Mouse (Mus musculus) urinary bladder, postnatal 36 days (tissue): ENCODE data around the gene 1700001P01Rik.

ENCODE experiments used
- DNase-seq, 2 experiments: peaks; one replicate each; pipeline ENCODE4 v3.0.0; 2022; ENCODE audit warnings: low spot score in 2 of 2, mixed read lengths in 1 of 2

The 1700001P01Rik gene

DNA sequence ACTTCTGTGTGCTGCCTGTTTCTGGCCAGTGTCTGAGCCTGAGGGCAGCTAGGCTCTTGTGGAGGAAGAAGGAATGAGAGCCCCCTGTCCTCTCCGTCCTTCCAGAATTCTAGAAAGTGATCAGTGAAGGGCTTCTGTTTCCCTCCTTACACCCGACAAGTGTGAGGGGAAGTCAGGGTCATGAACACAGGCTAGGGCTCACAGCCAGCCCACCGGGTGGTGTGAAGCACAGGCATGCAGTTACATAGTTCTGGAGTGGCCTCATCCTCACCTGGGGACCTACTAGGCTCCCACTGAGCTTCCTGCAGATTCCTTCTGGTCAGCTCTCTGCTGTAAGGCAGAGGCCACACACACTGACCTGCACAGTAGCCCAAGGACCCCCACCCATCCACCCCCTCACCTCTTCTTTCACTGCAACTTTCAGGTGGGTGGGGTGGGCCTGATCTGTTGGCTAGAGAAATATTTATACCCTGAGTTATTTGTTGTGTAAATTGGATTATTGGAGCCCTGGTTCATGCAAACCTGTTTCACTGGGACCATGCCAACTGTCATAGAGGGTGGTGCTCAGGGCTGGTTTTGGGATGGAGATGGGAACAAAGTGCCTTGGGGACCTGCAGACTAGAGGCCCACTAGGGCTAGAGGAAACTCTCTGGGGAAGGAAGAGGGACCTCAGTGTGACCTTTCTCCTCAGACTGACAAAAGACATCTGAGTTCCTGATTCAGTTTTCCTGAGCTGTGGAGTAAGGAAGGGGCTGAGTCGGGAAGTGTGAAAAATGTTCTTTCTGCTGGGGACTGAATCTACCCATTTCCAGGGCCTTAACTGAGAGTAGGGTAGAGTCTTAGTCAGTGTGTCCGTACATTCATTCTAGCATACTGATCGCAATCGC, 33.8 kb upstream of the 1700001P01Rik start:
- DNase-seq: no peak

DNA sequence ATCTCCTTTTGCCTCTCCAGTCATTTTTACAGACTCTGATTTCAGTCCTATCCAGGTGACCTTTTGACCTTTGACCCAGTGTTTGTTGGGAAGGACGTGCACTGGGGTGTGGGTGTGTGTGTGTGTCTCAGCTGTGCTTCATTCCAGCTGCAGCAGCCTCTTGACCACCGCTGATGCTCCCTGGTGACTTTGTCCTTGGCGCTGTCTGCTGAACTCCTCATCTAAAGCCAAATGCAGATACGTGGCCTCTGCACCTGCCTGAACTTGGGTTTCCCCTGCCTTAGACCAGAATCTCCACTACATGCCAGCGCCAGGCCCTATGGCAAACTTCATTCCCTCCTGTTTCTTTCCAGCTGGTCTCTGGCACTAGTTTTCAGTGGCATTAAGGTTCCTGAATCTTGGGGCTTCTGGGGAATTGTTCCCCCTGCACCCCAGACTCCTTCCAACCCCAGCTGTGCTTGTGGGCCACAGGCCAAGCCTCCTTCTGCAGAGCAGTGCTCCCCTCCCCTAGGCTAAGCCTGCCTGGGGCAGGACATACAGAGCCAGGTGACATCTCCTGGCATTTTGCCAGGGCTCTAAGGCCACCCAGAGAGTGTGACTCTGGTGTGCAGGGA, 33.0 kb upstream of the 1700001P01Rik start:
- DNase-seq: no peak

DNA sequence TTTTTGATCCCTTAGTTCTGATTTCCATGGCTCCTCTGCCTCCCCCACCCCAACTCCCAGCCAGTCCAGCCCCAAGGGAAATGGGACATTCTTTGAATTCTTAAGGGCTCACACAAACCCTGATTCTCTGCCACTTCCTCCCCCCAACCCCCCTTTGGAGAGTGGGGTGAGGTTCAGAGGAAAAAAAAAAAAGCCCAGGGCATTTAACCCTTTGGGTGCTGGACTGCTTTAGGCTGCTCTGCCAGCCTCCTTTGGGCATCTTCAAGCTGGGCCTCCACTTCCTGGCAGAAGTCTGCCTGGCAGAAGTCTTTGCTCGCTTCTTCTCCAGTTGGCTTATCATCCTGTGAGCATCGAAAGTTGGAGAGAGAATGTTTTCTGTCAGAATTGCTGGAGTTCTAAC, 32.4 kb upstream of the 1700001P01Rik start:
- no peak for DNase-seq

DNA sequence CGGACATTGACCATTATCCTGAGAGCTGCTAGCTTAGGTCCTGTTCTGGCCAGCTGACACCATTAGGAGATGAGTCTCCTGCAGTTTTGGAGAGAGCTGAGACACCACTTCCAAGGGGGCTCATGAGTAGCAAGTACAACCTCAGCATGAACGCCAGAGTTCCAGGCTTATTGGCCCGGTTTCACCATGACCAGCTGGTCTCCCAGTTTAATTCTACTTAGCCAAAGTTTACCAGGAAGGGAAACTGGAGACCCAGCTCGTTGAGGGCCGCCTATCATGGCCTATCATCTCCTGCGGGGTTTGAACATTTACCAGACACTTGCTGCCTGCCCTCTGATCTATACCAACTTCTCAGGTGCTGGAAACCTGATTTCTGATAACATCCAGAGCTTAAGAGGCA, 31.9 kb upstream of the 1700001P01Rik start:
- no peak for DNase-seq

DNA sequence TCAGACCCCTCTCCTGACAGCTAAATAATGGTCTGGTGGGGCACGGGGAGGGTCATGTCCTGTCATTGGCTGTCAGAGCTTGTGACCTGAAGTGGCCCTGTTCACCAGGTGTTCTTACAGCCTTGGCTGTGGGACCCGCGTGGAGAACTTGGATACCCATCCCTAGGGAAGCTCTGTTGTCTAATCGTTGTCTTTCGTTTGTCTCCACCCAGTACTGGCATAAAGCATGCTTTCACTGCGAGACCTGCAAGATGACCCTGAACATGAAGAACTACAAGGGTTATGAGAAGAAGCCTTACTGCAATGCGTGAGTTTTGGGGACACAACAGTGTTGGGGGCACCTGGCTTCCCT, 30.9 kb upstream of the 1700001P01Rik start:
- no peak for DNase-seq

DNA sequence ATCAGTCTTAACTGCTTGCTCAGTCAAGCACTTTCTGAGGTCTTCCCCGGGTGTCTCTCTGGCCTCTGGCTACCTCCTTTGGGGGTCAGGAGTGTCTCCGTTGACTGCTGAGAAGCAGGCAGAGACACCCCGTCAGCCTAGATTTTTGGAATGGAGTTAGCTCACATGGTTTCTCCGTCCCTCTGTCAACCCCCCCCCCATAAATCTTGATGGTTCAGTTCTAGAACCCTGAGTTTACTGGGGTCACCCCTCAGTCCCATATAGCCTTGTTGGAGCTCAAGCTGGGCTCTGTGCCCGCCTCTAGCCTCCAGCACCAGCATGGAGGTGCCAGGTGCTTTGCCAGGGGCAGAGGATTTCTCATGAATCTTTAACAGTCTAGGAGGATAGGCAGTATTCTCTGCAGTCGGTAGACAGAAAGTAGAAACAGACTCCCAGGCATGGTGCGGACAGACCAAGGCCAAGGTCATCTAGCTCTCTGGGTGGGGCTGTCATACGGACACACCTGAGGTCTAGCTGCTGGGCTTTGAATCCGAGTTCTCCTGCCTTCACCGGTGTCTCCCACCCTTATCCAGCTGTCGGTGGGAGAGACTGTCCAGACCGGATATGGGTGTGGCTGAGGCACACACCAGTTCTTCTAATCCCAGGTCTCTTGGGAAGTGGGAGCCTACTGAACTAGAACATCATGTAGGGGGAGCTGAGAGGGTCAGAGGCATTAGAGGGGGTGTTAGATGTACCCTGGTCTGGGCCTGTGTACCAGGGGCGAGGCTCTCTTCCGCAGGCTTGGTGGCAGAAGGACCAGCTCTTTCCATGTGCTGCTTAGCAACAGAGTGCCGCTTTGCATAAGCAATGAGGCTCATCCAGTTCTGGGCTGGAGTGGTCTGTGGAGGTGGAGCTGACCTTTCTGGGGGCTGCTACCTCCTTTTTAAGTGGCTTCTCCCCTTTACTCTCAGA, 30.2 kb upstream of the 1700001P01Rik start:
- DNase-seq: no peak

DNA sequence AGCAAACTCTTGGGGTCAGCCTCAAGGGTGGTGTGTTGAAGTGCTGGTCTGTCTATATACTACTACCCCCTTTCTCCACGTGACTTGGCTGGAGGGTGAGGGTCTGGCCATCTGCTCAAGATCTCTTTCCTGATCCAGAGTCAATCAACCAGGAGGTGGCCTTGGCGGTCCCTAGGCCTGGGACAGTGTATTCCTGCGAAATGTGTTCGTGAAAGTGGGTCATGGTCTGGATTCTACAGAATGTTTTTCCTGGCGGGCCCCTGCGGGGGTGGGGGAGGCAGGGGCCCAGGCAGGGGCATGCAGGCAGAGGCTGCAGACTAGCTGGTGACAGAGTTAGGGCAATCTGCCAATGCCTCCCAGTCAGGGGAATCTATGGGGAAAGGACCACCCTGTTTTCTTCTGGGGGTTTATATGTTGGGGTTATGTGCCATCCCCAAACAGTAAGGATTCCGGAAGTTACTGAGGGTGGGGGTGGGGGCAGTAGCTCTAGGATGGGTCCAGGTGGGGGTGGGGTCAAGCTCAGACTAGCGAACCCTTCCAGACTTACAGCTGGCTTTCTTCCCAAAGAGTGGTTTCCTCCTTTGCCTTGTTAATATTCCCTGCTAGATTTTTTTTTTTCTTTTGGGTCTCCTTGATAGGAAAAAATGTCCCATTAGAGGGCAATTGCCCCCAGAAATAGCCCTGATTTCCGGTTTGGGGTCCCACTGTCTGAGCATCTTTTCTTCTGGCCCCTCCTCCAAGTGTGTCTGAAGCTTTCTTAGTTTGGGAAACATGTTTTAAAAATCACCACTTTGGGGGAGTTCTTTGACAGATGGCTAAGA, 29.3 kb upstream of the 1700001P01Rik start:
- DNase-seq: no peak

DNA sequence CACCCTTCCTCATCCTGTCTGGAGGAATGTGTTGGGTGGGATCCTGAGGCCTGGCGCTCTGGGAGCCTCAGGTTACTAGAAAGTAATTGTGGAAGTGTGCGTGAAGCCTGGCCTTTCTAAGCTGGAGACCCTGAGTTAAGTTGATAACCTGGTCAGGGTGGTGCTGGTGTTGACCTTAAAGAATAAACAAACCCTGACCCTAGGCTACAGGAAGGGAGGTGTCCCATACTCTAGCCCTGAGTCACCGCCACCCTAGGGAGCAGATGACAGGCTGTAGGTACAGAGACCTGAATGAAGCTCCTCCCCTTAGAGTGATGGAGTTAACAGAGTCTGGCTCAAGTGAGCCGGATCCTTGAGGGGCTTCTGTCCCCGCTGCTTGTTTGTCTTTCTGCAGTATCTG, 28.1 kb upstream of the 1700001P01Rik start:
- no peak for DNase-seq

DNA sequence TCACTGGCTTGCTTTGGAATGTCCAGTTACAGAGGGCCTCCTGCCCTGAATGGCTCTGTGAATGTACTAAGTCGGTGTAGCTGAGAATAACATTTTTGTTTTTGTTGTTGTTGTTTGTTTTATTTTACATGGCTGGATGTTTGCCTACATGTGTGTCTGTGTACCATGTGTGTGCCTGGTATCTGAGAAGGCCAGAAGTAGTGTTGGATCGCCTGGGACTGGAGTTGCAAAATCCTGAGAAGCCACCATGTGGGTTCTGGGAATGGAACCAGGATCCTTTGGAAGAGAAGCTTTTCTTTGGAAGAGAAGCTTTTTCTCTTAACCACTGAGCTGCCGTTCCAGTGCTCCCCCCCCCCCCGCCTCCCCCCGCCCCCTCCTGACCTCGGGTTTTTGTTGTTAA, 26.8 kb upstream of the 1700001P01Rik start:
- no peak for DNase-seq

DNA sequence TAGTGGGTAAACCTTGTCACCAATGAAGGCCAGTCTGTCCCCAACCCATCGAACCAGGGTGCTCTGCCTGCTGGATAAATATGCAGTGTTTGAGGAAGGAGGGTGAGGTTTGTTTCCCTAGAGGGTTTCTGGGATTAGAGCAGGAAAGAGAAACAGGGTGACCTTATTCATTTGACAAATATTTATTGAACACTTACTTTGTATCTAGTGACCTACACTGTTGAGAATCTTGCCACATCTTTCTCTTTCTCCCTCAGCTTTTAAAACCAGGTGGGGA, 26.4 kb upstream of the 1700001P01Rik start:
- DNase-seq: no peak

DNA sequence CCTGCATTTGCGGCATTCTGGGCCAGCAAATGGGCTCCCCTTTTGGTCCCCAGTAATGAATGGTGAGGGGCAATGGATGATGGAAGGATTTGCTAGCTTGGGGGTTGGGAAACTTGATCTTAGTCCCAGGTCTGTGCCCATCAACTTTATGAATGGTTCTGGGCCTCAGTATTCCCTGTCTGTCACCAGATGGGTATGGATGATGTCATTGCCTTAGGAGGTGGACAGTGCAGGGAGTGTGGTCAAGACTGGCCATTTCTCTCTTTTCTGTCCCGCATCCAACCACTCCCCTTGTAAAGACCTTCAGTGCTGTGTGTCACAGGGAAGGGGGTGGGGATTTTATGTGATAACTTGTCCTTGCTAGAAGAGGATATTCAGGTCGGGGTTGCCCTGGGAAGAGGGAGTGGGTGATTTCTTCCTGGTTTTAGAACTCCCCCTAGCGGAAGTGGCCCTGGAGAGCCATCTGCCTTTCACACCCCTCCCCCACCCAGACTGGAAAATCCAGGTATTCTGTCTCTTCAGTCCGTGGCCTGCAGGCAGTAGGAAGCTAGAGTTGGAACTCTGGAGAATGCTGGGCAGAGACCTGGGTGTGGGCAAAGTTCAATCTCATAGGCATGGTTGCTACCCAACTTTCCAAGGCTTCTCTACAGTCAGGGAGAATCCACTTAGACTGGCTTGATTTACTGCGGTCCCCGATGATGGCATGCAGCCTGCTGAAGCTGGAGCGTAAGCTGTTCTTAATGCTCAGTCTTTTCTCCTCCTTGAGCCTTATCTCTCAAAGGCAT, 25.9 kb upstream of the 1700001P01Rik start:
- DNase-seq: peak in 1 of 2 experiments; percentile 44

DNA sequence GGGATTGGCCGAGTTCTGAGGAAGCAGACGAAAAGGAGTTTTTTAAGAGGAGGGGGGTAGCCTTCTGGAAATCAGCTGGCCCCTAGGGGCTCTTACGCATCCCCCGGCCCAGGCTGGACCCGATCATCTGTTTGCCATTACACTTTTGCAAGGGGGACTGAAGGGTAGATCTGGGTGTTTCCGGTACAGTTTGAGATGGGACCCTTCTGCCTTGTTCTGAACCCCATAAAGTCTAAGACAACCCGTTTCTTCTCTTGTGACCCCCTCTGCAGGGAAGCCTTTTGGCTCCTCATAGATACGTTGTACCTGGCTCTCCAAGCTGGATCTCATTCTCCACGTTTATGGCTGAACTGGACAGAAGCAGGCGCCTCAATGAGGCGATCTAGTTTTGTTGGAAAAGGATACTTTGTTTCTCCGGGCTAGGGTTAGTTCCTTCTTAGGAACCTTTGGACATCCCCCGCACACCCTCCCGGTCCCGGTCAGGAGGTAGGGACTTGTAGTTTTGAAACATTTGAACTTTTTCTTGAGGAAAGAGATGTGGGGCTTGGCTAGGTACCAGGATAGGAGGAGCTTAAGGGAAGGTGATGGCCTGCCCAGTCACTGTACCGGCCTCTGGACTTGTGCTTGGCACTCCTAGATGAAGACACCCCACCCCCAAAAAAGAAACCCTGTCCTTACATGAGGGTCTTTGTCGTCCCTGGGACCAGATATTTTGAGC, 25.1 kb upstream of the 1700001P01Rik start:
- peak in 1 of 2 experiments; percentile 36 for DNase-seq

DNA sequence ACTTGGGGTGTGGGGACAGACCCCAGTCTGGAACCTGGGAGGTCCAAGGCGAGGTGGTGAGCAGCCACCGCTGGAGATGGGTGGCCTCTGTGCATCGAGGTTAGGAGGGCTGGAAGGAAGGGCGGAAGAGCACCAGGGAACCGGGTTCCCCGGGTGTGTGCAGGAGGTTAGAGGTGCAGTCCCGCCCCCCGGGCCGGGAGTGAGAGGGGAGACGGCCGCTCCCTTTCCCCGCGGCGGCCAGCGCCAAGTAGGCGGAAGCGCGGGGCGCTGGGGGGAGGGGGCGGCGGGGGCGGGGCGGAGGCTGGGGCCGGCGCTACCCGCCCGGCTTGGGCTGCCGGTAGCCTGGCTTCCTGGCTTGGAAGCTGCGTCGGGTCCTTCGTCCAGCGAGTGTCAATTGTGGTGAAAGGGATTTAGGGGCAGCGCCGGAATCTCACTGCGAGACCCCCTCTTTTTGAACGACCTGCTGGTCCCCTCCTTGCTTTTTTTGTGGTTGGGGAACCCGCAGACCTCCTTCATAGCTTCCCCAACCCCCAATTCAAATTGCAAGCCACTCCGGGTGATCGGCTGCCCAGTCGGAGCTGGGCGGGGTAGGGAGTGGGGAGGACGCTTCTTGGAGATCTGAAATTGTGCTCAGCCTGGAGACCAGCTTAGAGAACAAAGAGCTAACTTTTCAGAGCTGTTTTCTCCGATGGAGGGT, 24.4 kb upstream of the 1700001P01Rik start:
- peak; percentile 73 to 84 for DNase-seq

DNA sequence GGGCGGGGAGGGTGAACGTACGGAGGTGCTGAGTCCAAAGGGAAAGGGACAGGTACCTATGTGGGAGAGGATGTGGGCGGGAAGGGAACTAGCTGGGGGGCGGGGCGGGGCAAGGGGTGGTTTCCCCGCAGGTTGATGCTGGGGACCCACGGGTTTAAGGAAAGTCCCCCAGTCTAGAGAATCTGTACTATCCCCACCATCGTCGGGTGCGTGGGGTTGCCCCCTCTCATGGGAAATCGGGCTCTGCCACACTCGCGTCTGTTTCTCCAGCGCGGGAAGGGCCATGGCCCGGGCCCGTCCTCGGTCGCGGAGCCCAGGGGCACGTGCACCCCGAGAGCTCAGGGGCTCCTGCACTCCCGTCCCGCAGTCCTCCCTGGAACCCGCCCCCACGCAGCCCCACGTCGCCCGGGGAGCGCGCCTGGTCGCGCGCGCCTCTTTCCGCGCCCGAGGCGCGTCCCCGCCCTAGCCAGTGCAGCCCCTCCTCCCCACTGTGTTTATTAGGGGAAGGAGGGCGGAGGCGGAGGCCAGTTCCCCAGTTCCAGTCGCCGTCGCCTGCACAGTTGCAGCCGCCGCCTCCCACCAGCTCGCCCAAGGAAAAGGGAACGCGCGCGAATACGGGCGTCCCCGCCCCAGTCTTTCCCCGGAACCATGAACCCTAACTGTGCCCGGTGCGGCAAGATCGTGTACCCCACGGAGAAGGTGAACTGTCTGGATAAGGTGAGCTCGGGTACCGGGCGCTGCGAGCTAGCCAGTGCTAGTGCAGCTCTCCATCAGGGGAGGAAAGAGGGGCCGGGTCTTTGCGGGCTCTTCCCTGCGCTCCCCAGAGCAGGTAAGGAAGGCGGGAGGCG, 23.7 kb upstream of the 1700001P01Rik start:
- DNase-seq: peak; percentile 85 to 87

DNA sequence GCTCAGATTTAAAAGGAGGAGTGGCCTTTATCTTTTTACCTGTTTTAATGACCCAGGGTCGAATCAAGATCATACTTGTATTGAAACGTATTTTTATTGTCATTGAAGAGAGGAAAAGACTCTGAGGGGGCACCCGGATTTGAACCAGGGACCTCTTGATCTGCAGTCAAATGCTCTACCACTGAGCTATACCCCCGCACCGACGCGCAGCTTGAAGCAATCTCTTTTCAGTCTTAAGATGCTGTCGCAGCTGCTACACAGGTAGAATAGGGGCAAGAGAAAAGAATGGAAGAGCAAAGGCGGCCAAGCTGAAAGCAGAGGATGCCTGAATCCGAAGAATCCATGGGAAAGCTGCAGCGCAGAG, 23.0 kb upstream of the 1700001P01Rik start, which contains the start of gene Lasp1:
TSS of gene Lasp1 (plus strand) at position 219 of the 364 bp plus-strand sequence.
- peak; percentile 88 to 90 for DNase-seq

DNA sequence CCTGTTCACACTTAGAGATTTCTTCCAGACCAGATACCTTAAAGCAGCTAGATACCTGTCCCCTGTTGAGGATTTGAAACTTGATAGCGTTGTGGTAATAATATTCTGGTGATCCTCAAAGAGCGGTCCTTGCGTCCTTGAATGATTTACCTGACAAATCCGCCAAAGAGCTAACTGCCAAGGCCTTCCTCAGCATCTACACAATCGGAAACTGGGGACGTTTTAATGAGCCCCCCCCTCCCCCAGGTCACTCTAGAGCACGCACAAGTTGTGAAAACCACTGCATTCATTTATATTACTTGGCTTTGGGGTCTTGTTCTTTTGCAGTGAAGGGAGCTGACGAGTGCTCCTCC, 22.3 kb upstream of the 1700001P01Rik start:
- DNase-seq: no peak

DNA sequence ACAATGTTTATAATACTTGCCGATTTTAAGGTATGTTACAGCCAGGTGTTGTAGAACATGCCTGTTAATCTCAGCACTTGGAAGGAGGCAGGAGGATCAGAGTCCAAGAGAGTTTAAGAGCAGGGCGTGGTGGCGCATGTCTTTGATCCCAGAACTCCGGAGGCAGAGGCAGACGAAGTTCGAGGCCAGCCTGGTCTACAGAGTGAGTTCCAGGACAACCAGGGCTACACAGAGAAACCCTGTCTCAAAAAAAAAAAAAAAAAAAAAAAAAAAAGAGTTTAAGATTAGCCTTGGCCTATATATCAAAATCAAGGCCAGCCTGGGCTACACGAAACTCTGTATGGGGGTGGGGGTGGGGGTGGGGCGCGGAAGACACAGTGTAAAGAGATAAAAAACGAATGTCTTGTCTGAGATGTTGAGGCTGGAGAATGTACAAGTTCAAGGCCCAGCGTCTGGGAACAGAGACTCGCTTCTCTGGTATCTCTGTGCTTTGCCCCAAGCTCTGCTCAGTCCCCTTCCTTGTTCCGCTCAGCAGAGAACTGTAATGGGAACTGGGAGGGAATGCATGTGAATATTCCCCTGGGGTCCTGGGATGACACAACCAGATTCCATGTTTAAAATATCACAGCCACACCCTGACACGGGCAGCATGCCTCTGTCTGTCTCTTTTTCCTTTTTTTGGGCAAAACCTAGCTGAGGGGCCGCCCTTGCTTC, 21.8 kb upstream of the 1700001P01Rik start:
- peak in 1 of 2 experiments; percentile 38 for DNase-seq

DNA sequence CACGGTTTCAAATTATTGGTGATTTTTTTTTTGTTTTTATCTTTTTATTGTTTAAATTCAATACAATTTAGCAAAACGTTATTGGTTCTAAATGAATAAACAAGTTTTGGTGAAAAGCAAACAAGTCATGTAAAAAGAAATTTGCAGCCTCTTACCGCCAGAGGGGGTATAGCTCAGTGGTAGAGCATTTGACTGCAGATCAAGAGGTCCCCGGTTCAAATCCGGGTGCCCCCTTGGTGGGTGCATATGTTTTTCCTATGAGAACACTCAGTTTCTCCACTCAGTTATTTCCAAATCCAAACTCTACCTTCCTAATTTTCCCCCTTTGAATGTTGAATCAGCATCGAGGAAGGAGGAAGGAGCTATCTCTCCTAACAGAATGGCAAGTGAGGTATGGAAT, 21.2 kb upstream of the 1700001P01Rik start:
- DNase-seq: peak in 1 of 2 experiments; percentile 59
